Mouse (Mus musculus): ENCODE results near the gene Zfr2. TPM values are rescaled to one million over a fixed set of nuclear protein-coding genes. Genes with fewer than 3 reads are reported as not detected.

Gene Zfr2
- total RNA-seq, 2 experiments from 2014 or later = 2.7 to 3.4 TPM

GRCm38 (mm10) chr10:81299585-81300351 lies 66.8 kb downstream of the Zfr2 start:
- DNase-seq = no peak
- intact Hi-C loops (cut with DNase I) = no loop called here

DNA sequence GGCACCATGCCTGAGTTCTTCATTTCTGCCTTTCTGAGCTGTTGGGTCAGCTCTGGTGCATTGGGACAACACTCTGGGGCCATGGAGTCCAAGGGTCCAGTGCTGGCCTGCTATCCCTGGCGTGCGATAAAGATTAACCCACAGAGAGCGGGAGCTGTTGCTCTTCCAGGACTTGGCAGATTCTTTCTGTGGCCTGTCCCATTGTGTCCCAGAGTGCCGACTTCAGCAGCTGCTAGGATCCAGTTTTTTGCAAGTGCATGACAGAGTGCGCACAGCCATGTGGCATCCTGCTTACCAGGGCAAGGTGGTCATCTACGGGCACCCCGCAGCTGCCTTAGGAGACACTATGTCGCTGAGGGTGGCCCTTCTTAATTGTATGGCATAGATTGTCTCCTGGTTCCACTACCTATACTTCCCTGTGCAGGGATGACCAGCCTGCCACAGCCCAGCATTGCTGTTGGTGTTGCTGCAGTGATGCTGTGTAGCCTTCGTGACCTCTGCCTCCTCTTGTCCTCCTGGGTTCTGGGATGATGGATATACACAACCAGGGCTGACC lies 67.5 kb downstream of the Zfr2 start:
- no peak for DNase-seq
- intact Hi-C loops (cut with DNase I) = no loop called here

DNA sequence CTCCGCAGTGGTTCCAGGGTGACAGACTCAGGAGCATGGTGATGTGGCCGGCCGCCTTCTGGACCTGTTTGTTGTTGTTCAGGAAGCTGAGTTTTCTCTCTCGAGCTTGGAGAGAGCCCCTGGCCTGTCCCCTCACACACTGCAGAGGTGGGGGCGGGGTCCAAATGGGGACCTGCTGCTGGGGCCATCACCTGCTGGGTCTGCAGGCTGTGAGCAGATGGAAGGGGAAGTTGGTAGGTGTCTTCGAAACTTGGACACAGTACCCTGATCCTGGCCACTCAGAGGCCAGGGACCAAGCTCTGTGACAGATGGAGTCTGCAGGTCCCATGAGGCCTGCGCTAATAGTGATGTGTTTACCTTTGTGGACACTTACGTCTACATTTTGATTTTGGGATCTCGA lies 68.4 kb downstream of the Zfr2 start:
- DNase-seq = no peak
- intact Hi-C loops (cut with DNase I) = no loop called here

Small RNA genes lying within 50 kb of the gene (microRNA-seq; reads per million reads assigned to microRNA genes)
- 23.1 to 44.1 reads per million in 2 experiments for gene Mir3057

Other genes with a start within 250 kb of the Zfr2 start
- under 1 TPM; 0.27 to 0.31 TPM for gene Gng7, start 218.2 kb upstream of the Zfr2 start, total RNA-seq (2021)
- gene Diras1, start 207.5 kb upstream of the Zfr2 start, total RNA-seq (2021) = under 1 TPM in 1 of 2 experiments, not detected in 1; 0.10 TPM
- gene Slc39a3, start 195.7 kb upstream of the Zfr2 start, total RNA-seq (2021) = 10 to 100 TPM; 13.6 to 14.8 TPM
- gene Sgta, start 173.0 kb upstream of the Zfr2 start, total RNA-seq (2021) = 10 to 100 TPM; 91.5 to 93.3 TPM
- 10 to 100 TPM; 10.3 to 10.9 TPM for gene Thop1, start 163.1 kb upstream of the Zfr2 start, total RNA-seq (2021)
- gene Creb3l3, start 134.3 kb upstream of the Zfr2 start, total RNA-seq (2021) = under 1 TPM; 0.69 to 0.90 TPM
- gene Map2k2, start 127.2 kb upstream of the Zfr2 start, total RNA-seq (2021) = 100 to 1,000 TPM; 115 to 122 TPM
- gene Zbtb7a, start 97.9 kb upstream of the Zfr2 start, total RNA-seq (2021) = 10 to 100 TPM; 40.8 to 43.2 TPM
- gene Pias4, start 65.2 kb upstream of the Zfr2 start, total RNA-seq (2021) = 10 to 100 TPM; 15.2 to 18.3 TPM
- 1,000 to 10,000 TPM; 1,113 to 1,165 TPM for gene Eef2, start 56.5 kb upstream of the Zfr2 start, total RNA-seq (2021)
- 10 to 100 TPM; 28.4 to 29.2 TPM for gene Dapk3, start 50.1 kb upstream of the Zfr2 start, total RNA-seq (2021)
- gene 4930442H23Rik, start 49.3 kb upstream of the Zfr2 start, total RNA-seq (2021) = not detected
- gene Nmrk2, start 31.1 kb upstream of the Zfr2 start, total RNA-seq (2021) = 1 to 10 TPM; 3.6 to 9.8 TPM
- under 1 TPM; 0.12 TPM for gene Atcay, start 2.3 kb upstream of the Zfr2 start, total RNA-seq (2021)
- gene Matk, start 19.8 kb downstream of the Zfr2 start, total RNA-seq (2021) = under 1 TPM; 0.26 to 0.51 TPM
- 10 to 100 TPM; 83.0 to 96.2 TPM for gene Mrpl54, start 33.8 kb downstream of the Zfr2 start, total RNA-seq (2021)
- gene Apba3, start 33.8 kb downstream of the Zfr2 start, total RNA-seq (2021) = 10 to 100 TPM; 85.5 to 97.2 TPM
- under 1 TPM; 0.14 to 0.34 TPM for gene Tjp3, start 58.4 kb downstream of the Zfr2 start, total RNA-seq (2021)
- 10 to 100 TPM; 34.8 to 36.7 TPM for gene Pip5k1c, start 59.8 kb downstream of the Zfr2 start, total RNA-seq (2021)
- 10 to 100 TPM; 15.6 to 17.8 TPM for gene Cactin, start 87.9 kb downstream of the Zfr2 start, total RNA-seq (2021)
- gene Tbxa2r, start 95.6 kb downstream of the Zfr2 start, total RNA-seq (2021) = 1 to 10 TPM; 5.3 to 7.9 TPM
- gene Gipc3, start 110.1 kb downstream of the Zfr2 start, total RNA-seq (2021) = 1 to 10 TPM; 5.2 to 5.5 TPM
- gene Hmg20b, start 117.3 kb downstream of the Zfr2 start, total RNA-seq (2021) = 10 to 100 TPM; 74.0 to 82.9 TPM
- gene Mfsd12, start 124.3 kb downstream of the Zfr2 start, total RNA-seq (2021) = 10 to 100 TPM; 11.7 to 14.3 TPM
- gene 4930404N11Rik, start 132.7 kb downstream of the Zfr2 start, total RNA-seq (2021) = 1 to 10 TPM; 1.2 to 1.3 TPM
- 10 to 100 TPM; 30.5 to 32.7 TPM for gene Fzr1, start 145.4 kb downstream of the Zfr2 start, total RNA-seq (2021)
- 10 to 100 TPM; 47.6 to 55.3 TPM for gene Dohh, start 151.3 kb downstream of the Zfr2 start, total RNA-seq (2021)
- gene Gm48551, start 151.3 kb downstream of the Zfr2 start, total RNA-seq (2021) = under 1 TPM; 0.51 to 0.84 TPM
- gene Gm48552, start 155.8 kb downstream of the Zfr2 start, total RNA-seq (2021) = under 1 TPM; 0.65 to 0.83 TPM
- 1 to 10 TPM; 1.9 to 2.0 TPM for gene Smim24, start 159.9 kb downstream of the Zfr2 start, total RNA-seq (2021)
- gene Nfic, start 222.5 kb downstream of the Zfr2 start, total RNA-seq (2021) = 100 to 1,000 TPM; 133 TPM
- under 1 TPM; 0.15 to 0.19 TPM for gene Celf5, start 249.6 kb downstream of the Zfr2 start, total RNA-seq (2021)